Mouse (Mus musculus) liver, postnatal 0 days (tissue): ENCODE measurements around the gene Rnf41. TPM values are rescaled to one million over a fixed set of nuclear protein-coding genes. Genes with fewer than 3 reads are reported as not detected.

ENCODE experiments used
- ATAC-seq: fragments of 200-750 bp; cut with Nextera tagmentation; 2 replicates; pipeline ENCODE4 v1.8.0; 2017; ENCODE audit warnings: mild to moderate bottlenecking, moderate library complexity
- DNase-seq: peaks from one replicate; pipeline ENCODE4 v3.0.0-alpha.2; 2016
- H3K27ac ChIP-seq: fragments of 300-500 bp; sonication (generic); 2 replicates; pipeline ENCODE4 v1.5.1; 2014; ENCODE audit warnings: antibody characterized with exemption, moderate library complexity, mild to moderate bottlenecking, low read depth
- H3K27me3 ChIP-seq: fragments of 300-500 bp; sonication (generic); 2 replicates; pipeline ENCODE4 v1.6.1; 2014; ENCODE audit warnings: low read length, control low read depth, mixed read lengths; ENCODE audit not compliant: insufficient read depth
- H3K36me3 ChIP-seq: fragments of 300-500 bp; sonication (generic); replicated peaks from 2 replicates; pipeline ENCODE4 v1.6.1; 2014; ENCODE audit warnings: mild to moderate bottlenecking, control low read depth, low read length, moderate library complexity, mixed read lengths; ENCODE audit not compliant: insufficient read depth
- H3K4me1 ChIP-seq: fragments of 300-500 bp; sonication (generic); 2 replicates; pipeline ENCODE4 v1.6.1; 2014; ENCODE audit warnings: antibody characterized with exemption, mild to moderate bottlenecking, control low read depth; ENCODE audit not compliant: insufficient read depth
- H3K4me2 ChIP-seq: fragments of 300-500 bp; sonication (generic); 2 replicates; pipeline ENCODE4 v1.6.1; 2014; ENCODE audit warnings: low read depth, mild to moderate bottlenecking, low read length, moderate library complexity, mixed read lengths
- H3K4me3 ChIP-seq: fragments of 300-500 bp; sonication (generic); 2 replicates; pipeline ENCODE4 v1.5.1; 2014; ENCODE audit warnings: low read depth, low read length
- H3K9ac ChIP-seq: fragments of 300-500 bp; sonication (generic); replicated peaks from 2 replicates; pipeline ENCODE4 v1.6.1; 2014; ENCODE audit warnings: mild to moderate bottlenecking, moderate library complexity
- H3K9me3 ChIP-seq: fragments of 300-500 bp; sonication (generic); 2 replicates; pipeline ENCODE4 v1.6.1; 2016; ENCODE audit warnings: mild to moderate bottlenecking, control low read depth, low read length, mixed read lengths
- CTCF ChIP-seq: sonication (generic); IDR thresholded peaks from 2 replicates; pipeline ENCODE4 v1.5.1; 2016; ENCODE audit warnings: antibody characterized with exemption, low read depth
- EP300 ChIP-seq: IDR thresholded peaks from 2 replicates; pipeline ENCODE4 v1.6.1; 2016; ENCODE audit warnings: antibody characterized with exemption, low read depth, mild to moderate bottlenecking
- WGBS: fragments of 180-500 bp; shearing (Covaris S2); extraction: QIAGEN DNeasy Blood & Tissue Kit; methylation state at CpG from one replicate; pipeline ENCODE4 v1.1.7; 2014; ENCODE audit not compliant: insufficient replicate concordance; 5-methylcytosine and 5-hydroxymethylcytosine counted together
- polyA plus RNA-seq: library from polyadenylated mRNA; unstranded; fragments of >200 nt; fragmentation: Nextera tagmentation; extraction: Ambion mirVana; gene quantifications from 2 replicates; pipeline ENCODE4 v1.2.1, GENCODE M21; 2015

The Rnf41 gene
- 7.2 and 7.3 TPM in 2 replicates for polyA plus RNA-seq

DNA sequence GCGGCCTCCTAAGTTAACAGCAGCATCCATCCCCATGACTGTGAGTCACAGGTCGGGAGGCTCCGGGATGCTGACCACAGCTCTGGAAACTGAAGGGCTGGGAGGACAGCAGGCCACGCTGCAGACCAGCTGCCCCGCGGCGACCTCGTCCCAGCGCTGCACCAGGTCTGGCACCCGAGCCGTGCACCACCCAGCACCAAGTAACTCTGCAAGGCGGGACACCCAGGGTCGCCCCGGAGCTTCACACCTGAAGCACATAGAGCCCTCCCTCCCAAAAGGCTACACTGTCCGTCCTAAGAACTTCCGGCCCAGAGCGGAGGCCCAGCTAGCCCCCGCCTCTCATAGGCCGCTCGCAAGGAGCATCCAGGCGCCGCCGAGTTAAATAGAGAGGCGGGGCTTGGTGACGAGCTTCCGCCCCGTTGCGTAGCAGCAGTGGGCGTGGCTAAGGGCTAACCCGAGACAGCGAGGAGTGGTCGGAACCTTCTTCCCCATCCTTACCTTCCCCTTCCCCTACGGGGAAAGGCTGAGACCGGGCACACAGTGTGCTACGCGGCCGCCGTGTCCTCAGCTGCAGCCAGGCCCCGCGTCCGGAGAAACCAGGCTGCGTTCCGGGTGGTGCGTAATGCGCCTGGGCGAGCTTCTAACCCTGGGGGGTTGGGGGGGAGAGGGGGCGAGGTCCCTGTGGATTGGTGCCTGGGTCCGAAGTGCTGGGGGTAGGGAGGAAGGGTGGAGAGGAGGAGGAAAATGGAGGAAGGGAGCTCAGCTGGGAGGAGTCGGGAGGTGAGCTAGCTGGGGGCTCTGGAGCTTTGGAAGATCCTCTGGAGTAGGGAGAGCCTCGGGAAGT, at the start of gene Rnf41, which contains the start of gene Nabp2:
Rnf41 (plus strand) TSS at position 447 of the 844 bp plus-strand sequence.
Nabp2 (minus strand) TSS at position 282 of the 844 bp plus-strand sequence.
- Histone ChIP-seq H3K9ac (peak within 1 kb of the TSS; percentile 82), H3K36me3 (peaks cover 15% of the 10 kb centered on the region), H3K4me3 (peak within 1 kb of the TSS; percentile 78), H3K27me3 (no peaks in the 10 kb centered on the region), H3K4me1 (peaks cover 30% of the 10 kb centered on the region), H3K4me2 (peak within 1 kb of the TSS; percentile 94), H3K9me3 (no peaks in the 10 kb centered on the region), H3K27ac (peak within 1 kb of the TSS; percentile 86)
- 0 out of 2 replicates have a peak, but pooled peaks have one; percentile 0 for TF ChIP-seq CTCF
- peak; percentile 20; the same call in 1 of the 2 replicates for TF ChIP-seq EP300
- ATAC-seq (peak; percentile 78), DNase-seq (peak; percentile 97)
- 1% methylated on average over 50 of the region's 50 CpGs for WGBS

- Histone ChIP-seq H3K36me3 (peaks cover 65% of the 10 kb centered on the region), H3K4me2 (no peak overlapping the region), H3K9me3 (no peaks in the 10 kb centered on the region), H3K9ac (no peak overlapping the region), H3K27ac (no peak overlapping the region), H3K4me1 (peaks cover 4% of the 10 kb centered on the region; the same call in 1 of the 2 replicates), H3K27me3 (no peaks in the 10 kb centered on the region), H3K4me3 (no peak overlapping the region)
- DNase-seq = no peak
- TF ChIP-seq CTCF = no peak
- no peak for TF ChIP-seq EP300
- WGBS = 90% methylated on average over 6 of the region's 6 CpGs
- ATAC-seq = no peak
These were observed 49.6 kb upstream of the Rnf41 start for GRCm38 (mm10) chr10:128361836-128362235.

- Histone ChIP-seq H3K36me3 (peaks cover 60% of the 10 kb centered on the region), H3K27me3 (no peaks in the 10 kb centered on the region), H3K9me3 (no peaks in the 10 kb centered on the region), H3K4me2 (no peak overlapping the region), H3K4me1 (peaks cover 6% of the 10 kb centered on the region), H3K9ac (no peak overlapping the region), H3K4me3 (no peak overlapping the region), H3K27ac (no peak overlapping the region)
- TF ChIP-seq CTCF = peak; percentile 65
- TF ChIP-seq EP300 = no peak
- DNase-seq = no peak
- ATAC-seq = no peak
- 51% methylated on average over 3 of the region's 3 CpGs for WGBS
These were observed 48.9 kb upstream of the Rnf41 start for GRCm38 (mm10) chr10:128362568-128362967.

- no peak for DNase-seq
- no peaks in the 10 kb centered on the region for H3K27me3 ChIP-seq
- TF ChIP-seq EP300 = no peak
- TF ChIP-seq CTCF = no peak
These were observed 43.5 kb upstream of the Rnf41 start for GRCm38 (mm10) chr10:128367899-128368401.

DNA sequence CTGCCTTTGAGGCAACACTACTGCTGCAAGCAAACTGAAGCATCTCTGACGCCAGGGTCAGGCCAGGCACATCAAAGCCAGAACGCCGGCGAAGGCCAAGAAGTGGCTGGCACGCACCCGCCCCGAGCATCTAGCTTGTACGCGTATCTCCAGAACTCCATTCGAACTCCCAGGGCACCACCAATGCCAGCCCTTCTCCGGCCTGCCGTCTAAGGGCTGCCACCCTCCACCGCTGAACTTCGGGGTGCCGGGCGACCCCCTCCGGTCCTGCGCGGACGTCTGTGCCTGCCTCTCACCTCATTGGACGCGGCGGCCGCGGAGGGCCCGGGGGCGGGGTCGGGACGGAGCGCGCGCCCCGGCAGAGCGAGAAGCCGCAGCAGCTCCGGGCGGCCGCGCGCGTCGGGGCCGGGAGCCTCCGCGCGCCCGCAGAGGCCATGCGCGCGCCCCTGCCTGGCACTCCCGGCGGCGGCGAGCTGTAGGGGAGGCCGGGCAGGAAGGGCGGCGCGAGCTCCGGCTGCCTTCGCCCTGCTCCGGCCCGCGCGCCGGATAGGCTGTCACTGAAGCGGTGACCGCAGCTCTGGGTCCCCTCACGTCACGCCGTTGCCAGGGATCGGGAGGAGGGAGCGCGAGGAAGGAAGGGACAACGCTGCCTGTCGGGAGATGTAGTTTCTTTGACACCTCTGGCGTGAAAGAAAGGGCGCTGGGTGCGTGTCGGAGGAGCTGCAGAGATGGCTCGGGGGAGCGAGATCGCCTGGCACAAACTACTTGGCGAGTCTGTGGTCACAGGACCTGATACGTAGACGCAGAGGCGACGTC, 42.8 kb upstream of the Rnf41 start, which contains the start of gene Coq10a:
Coq10a (minus strand) TSS at position 596 of the 816 bp plus-strand sequence.
- peak; percentile 90 for ATAC-seq
- H3K4me2 ChIP-seq = peak within 1 kb of the TSS; percentile 97
- DNase-seq = peak; percentile 90
- H3K9me3 ChIP-seq = no peaks in the 10 kb centered on the region
- peak within 1 kb of the TSS; percentile 98 for H3K27ac ChIP-seq
- peak within 1 kb of the TSS; percentile 81 for H3K4me3 ChIP-seq
- no peaks in the 10 kb centered on the region for H3K27me3 ChIP-seq
- TF ChIP-seq EP300 (no peak), CTCF (no peak)
- peaks cover 19% of the 10 kb centered on the region for H3K4me1 ChIP-seq
- WGBS = under 1% methylated on average over 82 of the region's 87 CpGs
- H3K9ac ChIP-seq = peak within 1 kb of the TSS; percentile 82
- H3K36me3 ChIP-seq = peaks cover 2% of the 10 kb centered on the region

More at GRCm38 (mm10) chr10:128367899-128368401, 43.5 kb upstream of the Rnf41 start:
- peak overlapping the region; percentile 98 for H3K27ac ChIP-seq
- H3K4me3 ChIP-seq = peak overlapping the region; percentile 81
- peaks cover 19% of the 10 kb centered on the region for H3K4me1 ChIP-seq
- peaks cover 9% of the 10 kb centered on the region for H3K36me3 ChIP-seq
- WGBS = 20% methylated on average over 19 of the region's 19 CpGs
- H3K9ac ChIP-seq = peak overlapping the region; percentile 82
- H3K4me2 ChIP-seq = peak overlapping the region; percentile 97
- ATAC-seq = peak; percentile 45; the same call in 1 of the 2 replicates
- H3K9me3 ChIP-seq = no peaks in the 10 kb centered on the region
